Mouse (Mus musculus) spleen, adult 2 months (tissue): ENCODE results near the gene Casp9. TPM values are rescaled to one million over a fixed set of nuclear protein-coding genes. Genes with fewer than 3 reads are reported as not detected.

Experiments
- DNase-seq, 2 experiments: peaks; one replicate each; pipeline versions ENCODE4 v3.0.0 to v3.0.0-alpha.2; 2012 to 2021; ENCODE audit warnings: low spot score in 2 of 2, low read depth in 1 of 2
- H3K27ac ChIP-seq: fragments of 200-500 bp; 2 replicates; pipeline ENCODE4 v1.5.1; 2012; ENCODE audit warnings: low read length, inconsistent platforms; ENCODE audit not compliant: insufficient read depth
- H3K27me3 ChIP-seq: fragments of 200-500 bp; 2 replicates; pipeline ENCODE4 v1.6.1; 2012; ENCODE audit warnings: mild to moderate bottlenecking, moderate library complexity, low read length, inconsistent platforms; ENCODE audit not compliant: control insufficient read depth, insufficient read depth
- H3K36me3 ChIP-seq: fragments of 200-500 bp; 2 replicates; pipeline ENCODE4 v1.6.1; 2012; ENCODE audit warnings: mild to moderate bottlenecking, low read length, inconsistent platforms; ENCODE audit not compliant: control insufficient read depth, insufficient read depth
- H3K4me1 ChIP-seq: fragments of 200-500 bp; 2 replicates; pipeline ENCODE4 v1.6.1; 2011; ENCODE audit warnings: inconsistent platforms; ENCODE audit not compliant: control insufficient read depth, insufficient read depth, insufficient read length
- H3K4me3 ChIP-seq: fragments of 200-500 bp; 2 replicates; pipeline ENCODE4 v1.5.1; 2011; ENCODE audit warnings: mild to moderate bottlenecking, inconsistent platforms; ENCODE audit not compliant: insufficient read depth, insufficient read length; ENCODE audit errors: extremely low read depth
- CTCF ChIP-seq: fragments of 200-500 bp; IDR thresholded peaks from 2 replicates; pipeline ENCODE4 v1.5.1; 2011; ENCODE audit warnings: mild to moderate bottlenecking, inconsistent platforms; ENCODE audit not compliant: insufficient read depth, insufficient read length, insufficient replicate concordance; ENCODE audit errors: extremely low read depth
- POLR2A ChIP-seq: fragments of 200-500 bp; IDR thresholded peaks from 2 replicates; pipeline ENCODE4 v1.6.1; 2011; ENCODE audit warnings: low read depth, low read length, inconsistent platforms
- WGBS: fragments of 180-500 bp; shearing (Covaris S2); methylation state at CpG from one replicate; pipeline ENCODE4 v1.1.7; 2018; 5-methylcytosine and 5-hydroxymethylcytosine counted together
- polyA plus RNA-seq: library from polyadenylated mRNA; depleted of rRNA; stranded (reverse); fragments of >200 nt; gene quantifications from 2 replicates; pipeline ENCODE4 v1.2.3, GENCODE M21; 2012

Casp9 gene
- polyA plus RNA-seq, 1 experiment: 18.4 TPM

DNA sequence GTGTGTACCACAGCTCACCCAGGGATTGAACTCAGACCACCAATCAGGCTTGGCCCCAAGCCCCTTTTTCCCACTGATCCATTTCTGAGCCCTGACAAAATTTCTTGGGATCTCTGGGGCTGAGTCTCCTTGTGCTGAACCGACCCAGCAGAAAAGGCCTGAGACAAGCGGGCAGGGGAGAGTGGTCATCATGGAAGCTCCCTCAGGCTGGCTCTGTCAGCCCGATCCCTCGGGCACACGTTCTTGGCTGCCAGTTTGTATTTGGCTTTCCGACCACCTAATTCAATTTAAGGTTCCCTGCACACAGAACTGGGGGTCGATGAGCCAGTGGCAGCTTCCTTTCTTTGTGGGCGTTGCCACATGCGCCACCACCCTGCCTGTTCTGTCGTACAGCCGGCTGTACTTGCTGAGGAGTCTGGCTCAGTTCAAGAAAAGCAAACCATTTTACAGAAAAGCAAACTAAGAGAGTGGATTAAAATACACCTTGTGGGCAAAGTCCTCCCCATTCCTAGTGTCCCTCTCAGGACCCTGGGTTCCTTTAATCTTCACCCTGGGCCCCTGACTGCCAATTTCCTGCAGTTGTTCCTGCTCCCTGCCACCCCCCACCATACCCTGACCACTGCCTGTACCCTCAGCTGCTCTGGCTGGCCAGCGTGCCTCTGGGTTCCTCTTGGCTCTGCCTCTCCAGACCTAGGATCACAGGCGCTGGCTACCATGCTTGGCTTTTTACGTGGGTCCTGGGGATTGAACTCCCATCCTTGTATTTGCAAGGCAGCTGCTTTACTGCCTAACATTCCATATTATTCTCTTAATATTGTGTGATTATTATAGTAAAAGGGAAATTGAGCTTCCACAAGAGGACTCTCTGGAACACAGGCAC lies 23.6 kb downstream of the Casp9 start:
- 59% methylated on average over 14 of the region's 14 CpGs for WGBS
- no peaks in the 10 kb centered on the region for H3K4me1 ChIP-seq
- H3K27me3 ChIP-seq: no peaks in the 10 kb centered on the region
- H3K4me3 ChIP-seq: no peak overlapping the region
- TF ChIP-seq CTCF: no peak
- TF ChIP-seq POLR2A: no peak
- peaks cover 15% of the 10 kb centered on the region for H3K36me3 ChIP-seq
- no peak for DNase-seq
- H3K27ac ChIP-seq: no peak overlapping the region

DNA sequence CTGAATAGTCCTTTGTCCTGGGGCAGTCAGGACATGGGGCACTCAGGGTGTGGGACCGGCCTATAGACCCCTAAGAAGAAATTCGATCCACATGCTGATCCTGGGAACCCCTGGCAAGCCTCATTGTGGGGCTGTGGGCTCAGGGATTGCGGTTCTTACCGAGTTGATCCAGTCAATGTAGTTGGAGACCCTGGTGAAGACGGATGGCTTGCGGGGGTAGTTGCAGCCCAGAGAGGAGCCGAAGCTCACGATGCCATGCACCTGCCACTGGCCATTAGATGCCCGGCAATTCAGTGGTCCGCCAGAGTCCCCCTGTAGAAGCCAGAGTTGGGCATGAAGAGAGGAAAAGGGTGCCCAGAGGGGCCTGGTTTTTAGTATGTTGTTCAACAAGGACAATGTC lies 24.3 kb downstream of the Casp9 start:
- H3K36me3 ChIP-seq: peaks cover 9% of the 10 kb centered on the region
- DNase-seq: no peak
- no peaks in the 10 kb centered on the region for H3K27me3 ChIP-seq
- no peak for TF ChIP-seq CTCF
- H3K4me1 ChIP-seq: no peaks in the 10 kb centered on the region
- no peak overlapping the region for H3K27ac ChIP-seq
- WGBS: 95% methylated on average over 10 of the region's 10 CpGs
- no peak overlapping the region for H3K4me3 ChIP-seq

- H3K4me3 ChIP-seq: no peak overlapping the region
- DNase-seq: no peak
- peaks cover 1% of the 10 kb centered on the region for H3K36me3 ChIP-seq
- TF ChIP-seq POLR2A (no peak), CTCF (no peak)
- H3K4me1 ChIP-seq: no peaks in the 10 kb centered on the region
- no peak overlapping the region for H3K27ac ChIP-seq
- H3K27me3 ChIP-seq: no peaks in the 10 kb centered on the region
- 89% methylated on average over 13 of the region's 13 CpGs for WGBS
Measured at GRCm38 (mm10) chr4:141818861-141819260, 25.4 kb downstream of the Casp9 start.

DNA sequence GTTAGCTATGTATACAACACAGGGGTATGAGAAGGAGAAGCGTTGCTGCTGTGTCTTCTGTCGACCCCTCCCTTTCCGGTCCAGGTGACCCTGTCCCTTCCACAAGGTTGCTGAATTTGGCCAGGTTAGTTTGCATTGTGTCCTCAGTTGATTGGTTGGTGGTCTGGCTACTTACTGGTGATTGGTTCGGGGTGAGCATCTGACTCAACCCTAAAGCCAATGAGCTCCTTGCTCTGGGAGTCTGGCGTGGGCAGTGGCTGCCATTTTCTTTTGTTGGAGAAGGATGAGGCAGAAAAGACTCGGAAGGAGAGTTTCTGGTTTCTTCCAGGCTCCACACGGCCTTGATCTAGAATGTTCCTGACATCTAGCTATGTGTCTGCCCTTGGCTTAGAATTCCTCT lies 25.9 kb downstream of the Casp9 start:
- H3K27me3 ChIP-seq: no peaks in the 10 kb centered on the region
- DNase-seq: no peak
- no peak overlapping the region for H3K4me3 ChIP-seq
- no peaks in the 10 kb centered on the region; the same call in 1 of the 2 replicates for H3K36me3 ChIP-seq
- TF ChIP-seq POLR2A (no peak), CTCF (no peak)
- WGBS: 95% methylated on average over 7 of the region's 7 CpGs
- H3K27ac ChIP-seq: no peak overlapping the region
- no peaks in the 10 kb centered on the region for H3K4me1 ChIP-seq

DNA sequence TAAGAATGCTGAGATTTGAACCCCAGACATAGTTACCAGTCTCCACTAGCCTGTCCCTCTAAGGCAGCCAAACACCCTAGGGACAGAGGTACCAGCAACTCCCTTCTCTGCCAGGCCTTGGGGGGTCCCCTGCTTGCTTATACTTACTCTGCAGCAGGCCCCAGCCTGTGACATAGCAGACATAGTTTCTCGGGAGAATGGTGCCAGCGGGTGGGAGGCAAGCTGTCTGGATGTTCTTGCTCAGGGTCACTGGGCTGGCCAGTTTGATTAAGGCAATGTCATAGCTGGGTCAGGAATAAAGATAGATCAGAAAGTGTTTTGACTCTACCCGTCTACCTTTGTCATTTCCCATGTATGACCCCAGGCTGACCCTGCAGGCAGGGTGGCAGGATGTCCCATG lies 27.8 kb downstream of the Casp9 start:
- no peak overlapping the region for H3K4me3 ChIP-seq
- no peaks in the 10 kb centered on the region for H3K4me1 ChIP-seq
- no peak for DNase-seq
- no peak overlapping the region for H3K27ac ChIP-seq
- TF ChIP-seq CTCF: no peak
- no peak for TF ChIP-seq POLR2A
- H3K27me3 ChIP-seq: no peaks in the 10 kb centered on the region
- no peaks in the 10 kb centered on the region for H3K36me3 ChIP-seq
- WGBS: 77% methylated on average over 3 of the region's 3 CpGs

DNA sequence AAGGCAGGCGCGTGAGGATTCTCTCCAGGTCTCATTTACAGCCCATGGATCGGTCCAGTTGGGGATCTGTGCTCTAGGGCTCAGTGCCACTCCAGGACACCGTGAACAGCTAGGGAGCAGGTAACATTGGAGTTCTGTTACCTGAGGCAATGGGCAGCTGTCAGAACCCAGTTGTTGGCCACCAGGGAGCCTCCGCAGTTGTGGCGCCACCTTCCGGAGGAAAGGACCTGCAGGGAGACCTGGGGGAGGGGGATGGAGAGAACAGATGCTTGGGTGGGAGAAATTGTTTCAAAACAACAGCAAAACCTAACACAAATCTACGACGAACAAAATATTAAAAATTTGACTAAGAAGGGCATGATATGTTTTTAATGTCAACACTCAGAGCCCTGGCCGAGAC lies 28.7 kb downstream of the Casp9 start:
- TF ChIP-seq CTCF (0 out of 2 replicates have a peak, but pooled peaks have one; percentile 8), POLR2A (no peak)
- WGBS: 88% methylated on average over 10 of the region's 10 CpGs
- no peaks in the 10 kb centered on the region for H3K4me1 ChIP-seq
- H3K27ac ChIP-seq: no peak overlapping the region
- no peaks in the 10 kb centered on the region for H3K27me3 ChIP-seq
- no peak overlapping the region for H3K4me3 ChIP-seq
- H3K36me3 ChIP-seq: no peaks in the 10 kb centered on the region
- DNase-seq: no peak

- no peak for DNase-seq
- 53% methylated on average over 3 of the region's 3 CpGs for WGBS
Measured at GRCm38 (mm10) chr4:141822979-141823378, 29.6 kb downstream of the Casp9 start.

More at GRCm38 (mm10) chr4:141822979-141823378, 29.6 kb downstream of the Casp9 start:
- Histone ChIP-seq H3K4me3 (no peak overlapping the region), H3K27me3 (no peaks in the 10 kb centered on the region), H3K27ac (no peak overlapping the region), H3K36me3 (no peaks in the 10 kb centered on the region), H3K4me1 (no peaks in the 10 kb centered on the region)
- TF ChIP-seq POLR2A: no peak
- no peak for TF ChIP-seq CTCF
